Mouse (Mus musculus) lung, postnatal 0 days (tissue): ENCODE data around the gene Il12b.

Source experiments
- CTCF ChIP-seq: IDR thresholded peaks from 2 replicates; pipeline ENCODE4 v1.5.1; 2016; ENCODE audit warnings: antibody characterized with exemption, mild to moderate bottlenecking
- EP300 ChIP-seq: IDR thresholded peaks from 2 replicates; pipeline ENCODE4 v1.6.1; 2016; ENCODE audit warnings: antibody characterized with exemption, mild to moderate bottlenecking, control low read depth

DNA sequence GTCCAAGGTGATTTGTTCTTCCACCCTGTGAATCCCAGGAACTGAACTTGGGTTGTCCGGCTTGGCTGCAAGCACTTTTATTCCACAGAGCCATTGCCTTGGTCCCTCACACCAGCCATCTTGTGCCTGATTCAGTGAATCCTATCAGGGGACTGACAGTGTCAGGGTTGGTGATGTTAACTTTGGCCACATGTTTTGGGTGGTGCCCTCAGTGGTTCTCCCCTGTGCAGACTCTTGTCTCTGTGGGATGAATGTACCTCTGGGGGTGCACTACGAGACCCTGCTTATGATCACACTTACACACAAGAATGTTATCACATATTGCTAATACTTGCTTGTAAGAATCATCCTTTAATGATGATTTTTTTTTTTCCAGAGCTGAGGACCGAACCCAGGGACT lies 30.2 kb downstream of the Il12b start:
- TF ChIP-seq CTCF: no peak
- no peak for TF ChIP-seq EP300
